Mouse (Mus musculus): ENCODE measurements around the gene Upk1b.

The Upk1b gene

DNA sequence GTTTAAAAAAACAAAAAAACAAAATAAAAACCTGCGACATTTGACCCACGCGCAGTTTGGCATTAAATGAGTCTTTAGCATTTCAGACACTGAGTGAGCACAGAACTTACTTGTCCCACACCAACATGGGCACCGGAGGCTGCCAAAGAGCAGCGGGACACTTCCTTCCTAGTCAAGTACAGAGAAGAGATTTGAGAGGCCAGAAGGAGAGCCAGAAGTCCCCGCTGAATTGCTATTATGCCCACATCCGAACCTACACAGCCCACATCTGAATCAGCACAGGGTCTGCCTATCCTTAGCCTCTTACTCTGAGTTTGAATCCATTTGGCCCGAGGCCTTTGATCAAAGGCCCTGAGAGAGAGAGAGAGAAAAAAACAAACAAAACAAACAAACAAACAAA lies 75.9 kb downstream of the Upk1b start:
- no peak for DNase-seq (ENCODE audit: low read depth, low spot score)
